Mouse (Mus musculus): ENCODE results near the gene Ptbp1.

The Ptbp1 gene

GRCm38 (mm10) chr10:79832026-79832785 lies 22.0 kb upstream of the Ptbp1 start:
- CTCF ChIA-PET = interaction anchor here (0.6 kb wide), 1 partner anchor 41 kb away, joined by 3 read pairs; no protein-coding TSS in a partner anchor

GRCm38 (mm10) chr10:79832786-79833181 lies 21.4 kb upstream of the Ptbp1 start:
- CTCF ChIA-PET = no interaction called here

GRCm38 (mm10) chr10:79834769-79835398 lies 19.3 kb upstream of the Ptbp1 start:
- CTCF ChIA-PET = interaction anchor here (0.6 to 1.8 kb wide), 8 partner anchors 11 to 99 kb away, joined by 3 to 19 read pairs (median 6); partner anchors contain the start of gene Gm26602

- CTCF ChIA-PET = no interaction called here
Measured at GRCm38 (mm10) chr10:79836918-79837317, 17.3 kb upstream of the Ptbp1 start.

- CTCF ChIA-PET = no interaction called here
Measured at GRCm38 (mm10) chr10:79838151-79838550, 16.1 kb upstream of the Ptbp1 start.

- CTCF ChIA-PET = no interaction called here
Measured at GRCm38 (mm10) chr10:79840091-79840490, 14.1 kb upstream of the Ptbp1 start.

GRCm38 (mm10) chr10:79840644-79841551 lies 13.3 kb upstream of the Ptbp1 start:
- CTCF ChIA-PET = interaction anchor here (0.6 kb wide), 1 partner anchor 79 kb away, joined by 4 read pairs; no protein-coding TSS in a partner anchor

GRCm38 (mm10) chr10:79842322-79842721 lies 11.9 kb upstream of the Ptbp1 start:
- CTCF ChIA-PET = interaction anchor here (0.6 kb wide), 1 partner anchor 72 kb away, joined by 8 read pairs; no protein-coding TSS in a partner anchor

- CTCF ChIA-PET = no interaction called here
Measured at GRCm38 (mm10) chr10:79843476-79843875, 10.8 kb upstream of the Ptbp1 start.

- CTCF ChIA-PET = interaction anchor here (0.5 to 0.9 kb wide), 2 partner anchors 12 to 134 kb away, joined by 6 to 12 read pairs; no protein-coding TSS in a partner anchor
Measured at GRCm38 (mm10) chr10:79846553-79846952, 7.7 kb upstream of the Ptbp1 start.

- CTCF ChIA-PET = interaction anchor here (0.5 kb wide), 1 partner anchor 81 kb away, joined by 3 read pairs; no protein-coding TSS in a partner anchor
Measured at GRCm38 (mm10) chr10:79849941-79850628, 4.1 kb upstream of the Ptbp1 start.

- CTCF ChIA-PET = interaction anchor here (0.6 kb wide), 2 partner anchors 159 to 579 kb away, joined by 6 to 11 read pairs; no protein-coding TSS in a partner anchor
Measured at GRCm38 (mm10) chr10:79851653-79852052, 2.6 kb upstream of the Ptbp1 start.

GRCm38 (mm10) chr10:79852107-79852789 lies 2.0 kb upstream of the Ptbp1 start:
- CTCF ChIA-PET = interaction anchor here (0.6 kb wide), 2 partner anchors 160 to 579 kb away, joined by 6 to 11 read pairs; no protein-coding TSS in a partner anchor

GRCm38 (mm10) chr10:79852827-79853226 lies 1.4 kb upstream of the Ptbp1 start:
- CTCF ChIA-PET = no interaction called here

GRCm38 (mm10) chr10:79853392-79853791 lies 835 bp upstream of the Ptbp1 start:
- CTCF ChIA-PET = interaction anchor here (0.5 kb wide), 1 partner anchor 1732 kb away, joined by 3 read pairs; no protein-coding TSS in a partner anchor

- CTCF ChIA-PET = no interaction called here
Measured at GRCm38 (mm10) chr10:79854801-79855541, 744 bp downstream of the Ptbp1 start.

GRCm38 (mm10) chr10:79855558-79856184 lies 1.4 kb downstream of the Ptbp1 start:
- CTCF ChIA-PET = interaction anchor here (0.7 kb wide), 1 partner anchor 45 kb away, joined by 3 read pairs; no protein-coding TSS in a partner anchor

- CTCF ChIA-PET = interaction anchor here (0.7 kb wide), 1 partner anchor 45 kb away, joined by 3 read pairs; no protein-coding TSS in a partner anchor
Measured at GRCm38 (mm10) chr10:79856280-79856679, 2.1 kb downstream of the Ptbp1 start.

All from spleen, embryonic (tissue).